Mouse (Mus musculus): ENCODE results near the gene Fn1. TPM values are rescaled to one million over a fixed set of nuclear protein-coding genes. Genes with fewer than 3 reads are reported as not detected.

Fn1 gene
- polyA plus RNA-seq, 1 experiment = not detected

- H3K27ac ChIP-seq (ENCODE audit: insufficient read depth, low read depth, low read length) = no peak overlapping the region
- no peaks in the 10 kb centered on the region for H3K4me1 ChIP-seq (ENCODE audit: control insufficient read depth, insufficient read depth, low read length)
- TF ChIP-seq CTCF (IDR thresholded peaks at IDR 0.05; ENCODE audit: insufficient read depth, low read depth, low read length) = no peak
- no peak for TF ChIP-seq POLR2A (IDR thresholded peaks at IDR 0.05; ENCODE audit: insufficient read depth, low read depth, low read length)
- WGBS = 66% methylated on average over 2 of the region's 2 CpGs
- H3K4me3 ChIP-seq (ENCODE audit: insufficient read depth, low read depth, low read length) = no peak overlapping the region
Measured at GRCm38 (mm10) chr1:71681306-71681705, 28.3 kb upstream of the Fn1 start.

GRCm38 (mm10) chr1:71680046-71680672, 27.2 kb upstream of the Fn1 start:
- WGBS = 43% methylated on average over 8 of the region's 8 CpGs

GRCm38 (mm10) chr1:71675420-71675819, 22.4 kb upstream of the Fn1 start:
- 77% methylated on average over 2 of the region's 2 CpGs for WGBS
- Histone ChIP-seq H3K4me1 (ENCODE audit: control insufficient read depth, insufficient read depth, low read length) (peaks cover 3% of the 10 kb centered on the region; the same call in 1 of the 2 replicates), H3K4me3 (ENCODE audit: insufficient read depth, low read depth, low read length) (no peak overlapping the region), H3K27ac (ENCODE audit: insufficient read depth, low read depth, low read length) (no peak overlapping the region)
- no peak for TF ChIP-seq POLR2A (IDR thresholded peaks at IDR 0.05; ENCODE audit: insufficient read depth, low read depth, low read length)
- no peak for TF ChIP-seq CTCF (IDR thresholded peaks at IDR 0.05; ENCODE audit: insufficient read depth, low read depth, low read length)

More at GRCm38 (mm10) chr1:71680046-71680672, 27.2 kb upstream of the Fn1 start:
- Histone ChIP-seq H3K4me3 (ENCODE audit: insufficient read depth, low read depth, low read length) (no peak overlapping the region), H3K4me1 (ENCODE audit: control insufficient read depth, insufficient read depth, low read length) (no peaks in the 10 kb centered on the region), H3K27ac (ENCODE audit: insufficient read depth, low read depth, low read length) (no peak overlapping the region)
- TF ChIP-seq POLR2A (IDR thresholded peaks at IDR 0.05; ENCODE audit: insufficient read depth, low read depth, low read length) (no peak), CTCF (IDR thresholded peaks at IDR 0.05; ENCODE audit: insufficient read depth, low read depth, low read length) (no peak)

- peaks cover 3% of the 10 kb centered on the region; the same call in 1 of the 2 replicates for H3K4me1 ChIP-seq (ENCODE audit: control insufficient read depth, insufficient read depth, low read length)
- no peak overlapping the region for H3K27ac ChIP-seq (ENCODE audit: insufficient read depth, low read depth, low read length)
- 76% methylated on average over 4 of the region's 4 CpGs for WGBS
- TF ChIP-seq CTCF (IDR thresholded peaks at IDR 0.05; ENCODE audit: insufficient read depth, low read depth, low read length) = no peak
- no peak for TF ChIP-seq POLR2A (IDR thresholded peaks at IDR 0.05; ENCODE audit: insufficient read depth, low read depth, low read length)
- no peak overlapping the region for H3K4me3 ChIP-seq (ENCODE audit: insufficient read depth, low read depth, low read length)
Measured at GRCm38 (mm10) chr1:71674274-71674673, 21.3 kb upstream of the Fn1 start.

GRCm38 (mm10) chr1:71673398-71673910, 20.5 kb upstream of the Fn1 start:
- TF ChIP-seq POLR2A (IDR thresholded peaks at IDR 0.05; ENCODE audit: insufficient read depth, low read depth, low read length) (no peak), CTCF (IDR thresholded peaks at IDR 0.05; ENCODE audit: insufficient read depth, low read depth, low read length) (no peak)
- no peak overlapping the region for H3K4me3 ChIP-seq (ENCODE audit: insufficient read depth, low read depth, low read length)
- 10% methylated on average over 3 of the region's 3 CpGs for WGBS
- H3K27ac ChIP-seq (ENCODE audit: insufficient read depth, low read depth, low read length) = no peak overlapping the region
- H3K4me1 ChIP-seq (ENCODE audit: control insufficient read depth, insufficient read depth, low read length) = peaks cover 3% of the 10 kb centered on the region; the same call in 1 of the 2 replicates

GRCm38 (mm10) chr1:71672346-71672745, 19.3 kb upstream of the Fn1 start:
- no peak overlapping the region for H3K4me3 ChIP-seq (ENCODE audit: insufficient read depth, low read depth, low read length)
- 88% methylated on average over 3 of the region's 3 CpGs for WGBS

GRCm38 (mm10) chr1:71663242-71663641, 10.2 kb upstream of the Fn1 start:
- Histone ChIP-seq H3K27ac (ENCODE audit: insufficient read depth, low read depth, low read length) (no peak overlapping the region), H3K4me1 (ENCODE audit: control insufficient read depth, insufficient read depth, low read length) (no peaks in the 10 kb centered on the region), H3K4me3 (ENCODE audit: insufficient read depth, low read depth, low read length) (no peak overlapping the region)
- WGBS = 96% methylated on average over 6 of the region's 6 CpGs
- TF ChIP-seq CTCF (IDR thresholded peaks at IDR 0.05; ENCODE audit: insufficient read depth, low read depth, low read length) = no peak
- no peak for TF ChIP-seq POLR2A (IDR thresholded peaks at IDR 0.05; ENCODE audit: insufficient read depth, low read depth, low read length)

More at GRCm38 (mm10) chr1:71672346-71672745, 19.3 kb upstream of the Fn1 start:
- TF ChIP-seq POLR2A (IDR thresholded peaks at IDR 0.05; ENCODE audit: insufficient read depth, low read depth, low read length) (no peak), CTCF (IDR thresholded peaks at IDR 0.05; ENCODE audit: insufficient read depth, low read depth, low read length) (no peak)
- H3K27ac ChIP-seq (ENCODE audit: insufficient read depth, low read depth, low read length) = no peak overlapping the region
- peaks cover 3% of the 10 kb centered on the region; the same call in 1 of the 2 replicates for H3K4me1 ChIP-seq (ENCODE audit: control insufficient read depth, insufficient read depth, low read length)

GRCm38 (mm10) chr1:71658632-71659031, 5.6 kb upstream of the Fn1 start:
- TF ChIP-seq POLR2A (IDR thresholded peaks at IDR 0.05; ENCODE audit: insufficient read depth, low read depth, low read length) (no peak), CTCF (IDR thresholded peaks at IDR 0.05; ENCODE audit: insufficient read depth, low read depth, low read length) (no peak)
- 85% methylated on average over 6 of the region's 6 CpGs for WGBS
- peaks cover 4% of the 10 kb centered on the region for H3K4me1 ChIP-seq (ENCODE audit: control insufficient read depth, insufficient read depth, low read length)

GRCm38 (mm10) chr1:71656309-71656708, 3.3 kb upstream of the Fn1 start:
- WGBS = 88% methylated on average over 6 of the region's 6 CpGs
- TF ChIP-seq CTCF (IDR thresholded peaks at IDR 0.05; ENCODE audit: insufficient read depth, low read depth, low read length) = no peak
- TF ChIP-seq POLR2A (IDR thresholded peaks at IDR 0.05; ENCODE audit: insufficient read depth, low read depth, low read length) = no peak
- peaks cover 9% of the 10 kb centered on the region for H3K4me1 ChIP-seq (ENCODE audit: control insufficient read depth, insufficient read depth, low read length)
- no peak overlapping the region for H3K27ac ChIP-seq (ENCODE audit: insufficient read depth, low read depth, low read length)
- no peak overlapping the region for H3K4me3 ChIP-seq (ENCODE audit: insufficient read depth, low read depth, low read length)

More at GRCm38 (mm10) chr1:71658632-71659031, 5.6 kb upstream of the Fn1 start:
- Histone ChIP-seq H3K4me3 (ENCODE audit: insufficient read depth, low read depth, low read length) (no peak overlapping the region), H3K27ac (ENCODE audit: insufficient read depth, low read depth, low read length) (no peak overlapping the region)
